Mouse (Mus musculus) intestine, embryonic 16.5 days (tissue): Measurements from ENCODE around the gene Olfr1402. TPM values are rescaled to one million over a fixed set of nuclear protein-coding genes. Genes with fewer than 3 reads are reported as not detected.

Experiments used
- ATAC-seq: fragments of 200-750 bp; cut with Nextera tagmentation; 2 replicates; pipeline ENCODE4 v1.8.0; 2017; ENCODE audit warnings: moderate TSS enrichment, moderate library complexity
- H3K27ac ChIP-seq: fragments of 300-500 bp; sonication (generic); 2 replicates; pipeline ENCODE4 v1.5.1; 2014; ENCODE audit warnings: mild to moderate bottlenecking, low read length
- H3K27me3 ChIP-seq: fragments of 300-500 bp; sonication (generic); replicated peaks from 2 replicates; pipeline ENCODE4 v1.6.1; 2014; ENCODE audit warnings: low read length, control low read depth, mixed read lengths; ENCODE audit not compliant: control insufficient read depth, insufficient read depth
- H3K36me3 ChIP-seq: fragments of 300-500 bp; sonication (generic); 2 replicates; pipeline ENCODE4 v1.6.1; 2014; ENCODE audit warnings: low read length, control low read depth; ENCODE audit not compliant: control insufficient read depth, insufficient read depth
- H3K4me1 ChIP-seq: fragments of 300-500 bp; sonication (generic); 2 replicates; pipeline ENCODE4 v1.6.1; 2014; ENCODE audit warnings: low read length, control low read depth, mixed read lengths; ENCODE audit not compliant: control insufficient read depth, insufficient read depth
- H3K4me2 ChIP-seq: fragments of 300-500 bp; sonication (generic); 2 replicates; pipeline ENCODE4 v1.6.1; 2014; ENCODE audit warnings: low read depth, low read length, control low read depth
- H3K4me3 ChIP-seq: fragments of 300-500 bp; sonication (generic); 2 replicates; pipeline ENCODE4 v1.5.1; 2014; ENCODE audit warnings: mild to moderate bottlenecking, low read length
- H3K9ac ChIP-seq: fragments of 300-500 bp; sonication (generic); 2 replicates; pipeline ENCODE4 v1.6.1; 2014; ENCODE audit warnings: low read depth, low read length
- H3K9me3 ChIP-seq: fragments of 300-500 bp; sonication (generic); 2 replicates; pipeline ENCODE4 v1.6.1; 2016; ENCODE audit warnings: low read length, control low read depth; ENCODE audit not compliant: control insufficient read depth
- WGBS: fragments of 180-500 bp; shearing (Covaris S2); extraction: QIAGEN DNeasy Blood & Tissue Kit; methylation state at CpG from one replicate; pipeline ENCODE4 v1.1.7; 2014; 5-methylcytosine and 5-hydroxymethylcytosine counted together
- polyA plus RNA-seq: library from polyadenylated mRNA; unstranded; fragments of >200 nt; fragmentation: Nextera tagmentation; extraction: Ambion mirVana; gene quantifications from 2 replicates; pipeline ENCODE4 v1.2.1, GENCODE M21; 2015

The Olfr1402 gene
- not detected in 2 replicates for polyA plus RNA-seq

DNA sequence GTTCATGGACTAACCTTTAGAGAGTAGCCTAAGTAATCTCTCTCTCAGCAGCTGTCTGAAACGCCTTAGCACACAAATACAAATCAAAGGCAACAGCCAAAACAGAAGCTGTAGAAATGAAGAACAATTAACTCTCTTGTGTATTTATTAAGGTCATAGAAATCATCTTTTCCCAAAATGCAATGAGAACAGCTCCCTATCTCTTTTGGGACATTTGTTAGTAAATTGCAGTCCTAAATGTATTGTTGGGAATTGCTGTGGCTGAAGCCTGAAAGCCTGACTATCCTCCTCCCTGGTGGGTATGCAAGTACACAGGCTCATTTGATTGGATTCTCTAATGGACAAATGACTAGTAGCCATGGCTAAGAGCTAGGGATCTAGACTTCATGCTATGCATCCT is at the start of gene Olfr1402:
Gene Olfr1402, minus strand, starts transcription at position 101 of the 400 bp plus-strand sequence.
- Histone ChIP-seq H3K4me3 (no peak within 1 kb of the TSS), H3K36me3 (no peaks in the 10 kb centered on the region), H3K4me2 (no peak within 1 kb of the TSS), H3K27ac (no peak within 1 kb of the TSS), H3K27me3 (no peaks in the 10 kb centered on the region), H3K9me3 (no peaks in the 10 kb centered on the region), H3K4me1 (no peaks in the 10 kb centered on the region), H3K9ac (no peak within 1 kb of the TSS)
- no peak for ATAC-seq
- WGBS: 65% methylated on average over 1 of the region's 1 CpGs

DNA sequence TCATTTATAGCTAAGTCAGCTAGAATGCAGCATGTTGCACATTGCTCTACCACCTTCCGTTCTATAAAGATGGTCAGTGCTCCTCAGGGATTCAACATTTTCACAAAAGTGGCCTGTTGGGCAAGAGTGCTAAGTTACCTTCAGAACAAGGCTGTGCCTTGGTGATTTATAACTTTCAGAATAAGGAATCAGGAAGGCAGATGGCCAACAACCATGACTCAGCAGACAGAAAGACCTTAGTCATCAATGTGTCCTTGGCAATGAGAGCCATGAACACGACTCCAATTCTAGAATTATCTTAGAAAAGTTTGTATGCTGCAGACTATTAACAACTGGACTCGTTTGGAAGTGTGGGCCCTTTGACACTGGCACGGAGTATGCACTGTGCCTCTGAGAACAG is 33.5 kb upstream of the Olfr1402 start:
- no peak for ATAC-seq
- no peak overlapping the region for H3K4me3 ChIP-seq
- 83% methylated on average over 4 of the region's 4 CpGs for WGBS
- H3K27me3 ChIP-seq: no peaks in the 10 kb centered on the region
- no peaks in the 10 kb centered on the region for H3K9me3 ChIP-seq
- no peaks in the 10 kb centered on the region for H3K36me3 ChIP-seq
- no peak overlapping the region for H3K9ac ChIP-seq
- no peaks in the 10 kb centered on the region for H3K4me1 ChIP-seq
- H3K27ac ChIP-seq: no peak overlapping the region
- no peak overlapping the region for H3K4me2 ChIP-seq

DNA sequence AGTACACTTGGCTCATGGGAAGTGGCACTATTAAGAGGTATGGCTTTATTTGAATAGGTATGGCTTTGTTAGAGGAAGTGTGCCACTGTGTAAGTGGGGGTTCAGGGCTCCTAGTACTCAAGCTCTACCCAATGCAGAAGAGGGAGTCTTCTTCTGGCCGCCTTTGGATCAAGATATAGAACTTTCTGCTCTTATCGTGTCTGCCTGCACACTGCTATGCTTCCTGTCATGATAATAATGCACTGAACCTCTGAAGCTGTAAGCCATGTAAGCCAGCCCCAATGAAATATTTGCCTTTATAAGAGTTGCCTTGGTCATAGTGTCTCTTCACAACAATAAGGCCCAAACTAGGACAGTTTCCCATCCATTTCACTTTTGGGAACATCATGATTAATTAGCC is 16.8 kb upstream of the Olfr1402 start:
- H3K4me1 ChIP-seq: no peaks in the 10 kb centered on the region
- 94% methylated on average over 2 of the region's 2 CpGs for WGBS
- no peak for ATAC-seq

DNA sequence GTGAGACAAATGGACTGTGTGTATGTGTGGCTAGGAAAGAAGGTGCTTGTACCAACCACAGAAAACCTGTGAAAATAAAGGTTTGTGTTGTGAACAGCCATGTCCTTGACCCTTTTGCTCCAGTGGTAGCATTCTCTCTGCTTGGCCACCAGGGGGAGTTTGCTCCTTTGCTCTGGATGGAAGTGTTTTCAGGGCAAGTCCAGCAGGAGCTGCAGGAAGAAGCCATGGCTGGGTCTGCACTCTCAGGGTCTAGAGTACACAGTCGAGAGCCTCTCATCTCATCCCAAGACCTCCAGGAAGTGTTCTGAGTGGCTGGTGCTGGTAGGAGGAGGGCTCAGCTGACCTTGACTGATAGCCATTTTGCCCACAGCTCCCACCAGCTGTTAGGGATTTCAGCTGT is 27.5 kb downstream of the Olfr1402 start:
- Histone ChIP-seq H3K36me3 (no peaks in the 10 kb centered on the region), H3K9me3 (no peaks in the 10 kb centered on the region), H3K4me1 (no peaks in the 10 kb centered on the region), H3K4me2 (no peak overlapping the region), H3K9ac (no peak overlapping the region), H3K27me3 (no peaks in the 10 kb centered on the region), H3K27ac (no peak overlapping the region), H3K4me3 (no peak overlapping the region)
- no peak for ATAC-seq
- WGBS: 17% methylated on average over 1 of the region's 1 CpGs

More for the DNA sequence above, 16.8 kb upstream of the Olfr1402 start:
- no peak overlapping the region for H3K9ac ChIP-seq
- no peak overlapping the region for H3K4me2 ChIP-seq
- H3K4me3 ChIP-seq: no peak overlapping the region
- H3K27me3 ChIP-seq: no peaks in the 10 kb centered on the region
- H3K36me3 ChIP-seq: no peaks in the 10 kb centered on the region
- H3K9me3 ChIP-seq: no peaks in the 10 kb centered on the region
- no peak overlapping the region for H3K27ac ChIP-seq

DNA sequence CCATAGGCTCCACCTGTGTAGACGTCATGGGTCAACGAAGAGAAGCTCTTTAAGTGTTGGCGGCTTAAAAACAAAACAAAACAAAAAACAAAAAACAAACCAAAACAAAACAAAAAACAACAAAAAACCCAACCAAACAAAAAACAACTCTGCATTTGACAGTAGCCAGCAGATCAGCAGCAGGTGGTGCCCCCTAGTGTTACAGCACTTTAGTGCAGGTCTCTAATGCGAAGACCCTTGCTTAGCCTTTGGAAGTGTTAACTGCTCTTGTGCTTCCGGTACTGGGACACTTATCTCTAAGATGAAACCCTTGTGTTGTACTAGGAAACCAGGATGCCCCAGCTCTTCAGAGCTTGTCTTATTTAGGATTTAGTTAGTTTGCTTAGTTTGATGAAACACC is 28.7 kb downstream of the Olfr1402 start:
- WGBS: 73% methylated on average over 5 of the region's 5 CpGs
- Histone ChIP-seq H3K27me3 (no peaks in the 10 kb centered on the region), H3K4me3 (no peak overlapping the region), H3K9ac (no peak overlapping the region), H3K27ac (no peak overlapping the region), H3K9me3 (no peaks in the 10 kb centered on the region), H3K36me3 (no peaks in the 10 kb centered on the region), H3K4me2 (no peak overlapping the region), H3K4me1 (no peaks in the 10 kb centered on the region)
- no peak for ATAC-seq

DNA sequence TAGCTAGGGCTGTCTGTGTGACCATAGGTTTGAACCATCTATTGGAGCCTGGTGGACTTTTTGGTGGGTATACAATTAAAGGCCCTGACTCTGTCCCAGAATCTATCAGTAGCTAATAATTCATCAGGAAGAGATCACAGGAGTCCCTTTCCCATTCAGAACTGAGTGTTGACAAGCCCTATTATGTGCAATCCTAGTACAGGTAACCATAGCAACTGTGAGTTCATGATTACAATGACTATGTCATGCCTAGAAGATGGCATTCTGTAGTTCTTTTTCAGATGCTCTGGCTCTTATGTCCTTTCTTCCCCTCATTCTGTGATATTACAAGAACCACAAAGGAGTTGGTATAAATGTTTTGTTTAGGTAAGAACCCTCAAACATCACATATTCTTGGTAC is 51.4 kb downstream of the Olfr1402 start:
- no peak overlapping the region for H3K4me3 ChIP-seq
- no peaks in the 10 kb centered on the region for H3K36me3 ChIP-seq
- H3K27ac ChIP-seq: no peak overlapping the region

DNA sequence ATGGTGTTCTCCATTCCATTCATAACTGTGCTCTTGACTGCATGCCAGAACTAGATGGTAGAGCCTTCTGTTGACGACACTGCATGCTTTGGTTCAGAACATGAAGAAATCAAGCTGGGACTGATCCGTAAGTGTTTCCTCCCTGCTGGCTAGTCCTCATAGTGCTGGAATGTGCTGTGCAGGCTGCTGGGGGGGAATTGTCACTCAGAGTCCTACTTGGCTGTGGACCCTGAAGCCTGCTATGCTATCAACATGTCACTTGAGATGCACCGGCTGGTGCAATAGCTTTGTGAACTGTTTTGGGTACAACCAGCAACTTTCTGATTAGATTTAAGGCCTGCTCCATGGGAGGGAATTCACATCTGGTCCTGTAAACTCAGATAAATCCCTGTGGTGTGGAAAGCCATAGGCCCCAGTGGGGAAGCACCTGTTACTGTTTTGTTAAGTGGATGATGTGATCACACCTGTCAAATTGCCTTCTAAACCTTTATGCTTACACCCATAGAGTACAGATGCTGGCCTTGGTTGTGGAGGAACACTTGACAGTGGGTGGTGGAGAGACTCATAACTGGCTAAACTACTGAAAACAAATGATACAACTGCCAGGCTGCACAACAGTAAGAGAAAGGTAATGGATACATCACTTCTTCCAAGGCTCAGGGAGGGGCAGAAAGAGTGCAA is 58.3 kb downstream of the Olfr1402 start:
- Histone ChIP-seq H3K9me3 (no peaks in the 10 kb centered on the region), H3K27me3 (no peaks in the 10 kb centered on the region), H3K36me3 (no peaks in the 10 kb centered on the region), H3K4me2 (no peak overlapping the region), H3K4me3 (no peak overlapping the region), H3K27ac (no peak overlapping the region), H3K4me1 (peaks cover 5% of the 10 kb centered on the region; the same call in 1 of the 2 replicates), H3K9ac (no peak overlapping the region)
- ATAC-seq: peak; percentile 85
- 41% methylated on average over 3 of the region's 3 CpGs for WGBS

More for the DNA sequence above, 51.4 kb downstream of the Olfr1402 start:
- Histone ChIP-seq H3K4me1 (no peaks in the 10 kb centered on the region), H3K9me3 (no peaks in the 10 kb centered on the region), H3K27me3 (no peaks in the 10 kb centered on the region), H3K9ac (no peak overlapping the region), H3K4me2 (no peak overlapping the region)
- no peak for ATAC-seq

DNA sequence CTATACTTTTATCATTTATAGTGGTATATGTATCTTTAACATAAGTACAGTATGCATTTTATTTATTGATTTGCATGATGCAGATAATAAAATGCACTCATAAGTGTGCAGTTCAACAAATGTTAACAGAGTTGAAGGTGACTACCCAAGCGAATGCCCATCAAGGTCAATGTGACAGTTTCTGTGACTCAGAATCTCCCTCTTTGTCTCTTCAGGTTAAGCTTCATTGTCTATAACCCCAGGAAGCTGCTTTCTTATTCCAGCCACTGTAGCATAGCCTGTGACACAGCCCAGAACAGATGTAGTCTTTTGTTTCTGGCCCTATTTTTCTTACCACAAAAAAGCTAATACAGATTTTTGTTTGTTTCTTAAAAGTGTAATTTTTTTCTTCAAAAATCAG is 63.4 kb downstream of the Olfr1402 start:
- H3K9me3 ChIP-seq: no peaks in the 10 kb centered on the region
- no peak overlapping the region for H3K9ac ChIP-seq
- no peak overlapping the region for H3K4me2 ChIP-seq
- H3K4me1 ChIP-seq: peaks cover 5% of the 10 kb centered on the region; the same call in 1 of the 2 replicates
- no peaks in the 10 kb centered on the region for H3K27me3 ChIP-seq
- H3K4me3 ChIP-seq: no peak overlapping the region
- H3K36me3 ChIP-seq: no peaks in the 10 kb centered on the region
- 72% methylated on average over 1 of the region's 1 CpGs for WGBS
- no peak overlapping the region for H3K27ac ChIP-seq
- ATAC-seq: no peak
